Mouse (Mus musculus) C2C12 (cell line): ENCODE data around the gene Palm2. TPM values are rescaled to one million over a fixed set of nuclear protein-coding genes. Genes with fewer than 3 reads are reported as not detected.

Experiments
- H3K27me3 ChIP-seq: one replicate; pipeline ENCODE4 v1.6.1; 2011; ENCODE audit not compliant: control insufficient read depth, insufficient read depth, insufficient read length
- H3K36me3 ChIP-seq: one replicate; pipeline ENCODE4 v1.6.1; 2011; ENCODE audit not compliant: control insufficient read depth, insufficient read depth
- H3K4me3 ChIP-seq: one replicate; pipeline ENCODE4 v1.5.1; 2011; ENCODE audit warnings: mild to moderate bottlenecking, control low read depth; ENCODE audit not compliant: poor library complexity, insufficient read depth, severe bottlenecking
- H3K79me2 ChIP-seq: one replicate; pipeline ENCODE4 v1.6.1; 2011; ENCODE audit not compliant: control insufficient read depth, insufficient read depth
- H3K79me3 ChIP-seq: one replicate; pipeline ENCODE4 v1.6.1; 2011; ENCODE audit warnings: low read depth, control low read depth
- H3ac ChIP-seq: one replicate; pipeline ENCODE3; 2011; ENCODE audit warnings: low read depth; ENCODE audit not compliant: control insufficient read depth, insufficient read length
- CEBPB ChIP-seq: IDR thresholded peaks from one replicate; pipeline ENCODE4 v1.6.1; 2011; ENCODE audit warnings: low read depth, mild to moderate bottlenecking, control low read depth, moderate library complexity
- CTCF ChIP-seq: IDR thresholded peaks from one replicate; pipeline ENCODE4 v1.5.1; 2011; ENCODE audit not compliant: control insufficient read depth, insufficient read depth, insufficient read length
- FOSL1 ChIP-seq: IDR thresholded peaks from one replicate; pipeline ENCODE4 v1.8.0; 2011; ENCODE audit warnings: mild to moderate bottlenecking, low read length; ENCODE audit not compliant: poor library complexity, insufficient read depth, severe bottlenecking
- MAX ChIP-seq: IDR thresholded peaks from one replicate; pipeline ENCODE4 v1.6.1; 2011; ENCODE audit warnings: mild to moderate bottlenecking, control low read depth
- MYOD1 ChIP-seq: IDR thresholded peaks from one replicate; pipeline ENCODE4 v1.6.1; 2011; ENCODE audit warnings: low read depth; ENCODE audit not compliant: control insufficient read depth, insufficient read length
- MYOG ChIP-seq: IDR thresholded peaks from one replicate; pipeline ENCODE4 v1.6.1; 2011; ENCODE audit not compliant: control insufficient read depth, insufficient read length; ENCODE audit errors: extremely low read depth
- USF1 ChIP-seq: IDR thresholded peaks from one replicate; pipeline ENCODE4 v1.6.1; 2011; ENCODE audit warnings: low read depth, mild to moderate bottlenecking, control low read depth, moderate library complexity
- polyA plus RNA-seq: library from polyadenylated mRNA; unstranded; fragments of >200 nt; fragmentation: generic; extraction: Trizol; gene quantifications from one replicate; pipeline ENCODE4 v1.2.1, GENCODE M21; 2012; ENCODE audit warnings: missing spikeins

Gene Palm2
- polyA plus RNA-seq, 1 experiment = 6.7 TPM

- peaks cover 37% of the 10 kb centered on the region for H3K79me2 ChIP-seq
- no peak for TF ChIP-seq FOSL1
- TF ChIP-seq CEBPB = no peak
- TF ChIP-seq MYOD1 = no peak
- no peak overlapping the region for H3K4me3 ChIP-seq
- H3ac ChIP-seq = no peak overlapping the region
- H3K27me3 ChIP-seq = no peaks in the 10 kb centered on the region
- H3K79me3 ChIP-seq = peaks cover 6% of the 10 kb centered on the region
- H3K36me3 ChIP-seq = no peaks in the 10 kb centered on the region
These were observed 203.8 kb downstream of the Palm2 start for GRCm38 (mm10) chr4:57637636-57638386.

GRCm38 (mm10) chr4:57638941-57639340, 204.9 kb downstream of the Palm2 start:
- TF ChIP-seq FOSL1 = no peak
- no peak for TF ChIP-seq CEBPB
- TF ChIP-seq MYOD1 = no peak
- no peak for TF ChIP-seq USF1
- H3K36me3 ChIP-seq = no peaks in the 10 kb centered on the region
- no peaks in the 10 kb centered on the region for H3K27me3 ChIP-seq
- no peak overlapping the region for H3ac ChIP-seq
- H3K4me3 ChIP-seq = no peak overlapping the region
- H3K79me3 ChIP-seq = peaks cover 4% of the 10 kb centered on the region
- peaks cover 27% of the 10 kb centered on the region for H3K79me2 ChIP-seq

GRCm38 (mm10) chr4:57640222-57640621, 206.2 kb downstream of the Palm2 start:
- Histone ChIP-seq H3K79me3 (peaks cover 2% of the 10 kb centered on the region), H3K36me3 (peaks cover 4% of the 10 kb centered on the region), H3ac (no peak overlapping the region), H3K27me3 (no peaks in the 10 kb centered on the region), H3K4me3 (no peak overlapping the region), H3K79me2 (peaks cover 21% of the 10 kb centered on the region)
- TF ChIP-seq MAX = no peak
- no peak for TF ChIP-seq USF1
- no peak for TF ChIP-seq MYOD1
- TF ChIP-seq CTCF = no peak
- no peak for TF ChIP-seq FOSL1
- TF ChIP-seq MYOG = no peak
- no peak for TF ChIP-seq CEBPB

GRCm38 (mm10) chr4:57640971-57641370, 206.9 kb downstream of the Palm2 start:
- H3K27me3 ChIP-seq = no peaks in the 10 kb centered on the region
- H3K79me3 ChIP-seq = no peaks in the 10 kb centered on the region
- peaks cover 14% of the 10 kb centered on the region for H3K79me2 ChIP-seq
- TF ChIP-seq MYOD1 = no peak
- TF ChIP-seq CEBPB = no peak
- TF ChIP-seq MAX = no peak
- TF ChIP-seq USF1 = no peak
- no peak for TF ChIP-seq MYOG
- TF ChIP-seq FOSL1 = no peak
- no peak for TF ChIP-seq CTCF
- H3ac ChIP-seq = no peak overlapping the region
- H3K4me3 ChIP-seq = no peak overlapping the region
- peaks cover 5% of the 10 kb centered on the region for H3K36me3 ChIP-seq

DNA sequence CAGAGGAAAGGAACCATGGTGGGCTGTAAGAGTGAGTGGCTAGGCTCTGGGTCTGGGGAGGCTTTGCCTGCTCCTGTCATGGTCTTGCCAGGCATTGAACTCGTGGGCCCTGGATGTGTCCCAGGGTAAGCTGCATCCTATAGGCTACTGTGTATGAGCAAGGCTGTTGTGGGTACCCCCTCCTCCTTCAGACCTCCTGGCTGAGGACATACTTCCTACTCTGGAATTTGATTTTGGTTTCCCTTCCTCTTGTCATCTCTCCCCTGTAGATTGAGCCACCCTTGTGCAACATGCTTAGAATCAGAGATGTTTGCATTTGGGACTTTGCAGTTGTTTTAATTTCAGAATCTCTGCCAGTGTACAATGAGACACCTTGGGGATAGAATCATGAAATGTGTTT, 216.9 kb downstream of the Palm2 start:
- Histone ChIP-seq H3K79me2 (no peaks in the 10 kb centered on the region), H3K79me3 (no peaks in the 10 kb centered on the region), H3K4me3 (no peak overlapping the region), H3K27me3 (no peaks in the 10 kb centered on the region), H3K36me3 (peaks cover 14% of the 10 kb centered on the region), H3ac (no peak overlapping the region)
- TF ChIP-seq USF1 = no peak
- TF ChIP-seq CEBPB = no peak
- TF ChIP-seq MAX = no peak
- no peak for TF ChIP-seq CTCF
- TF ChIP-seq FOSL1 = no peak
- TF ChIP-seq MYOD1 = no peak
- no peak for TF ChIP-seq MYOG

GRCm38 (mm10) chr4:57651547-57651946, 217.5 kb downstream of the Palm2 start:
- H3K27me3 ChIP-seq = no peaks in the 10 kb centered on the region
- peaks cover 11% of the 10 kb centered on the region for H3K36me3 ChIP-seq
- no peaks in the 10 kb centered on the region for H3K79me2 ChIP-seq
- TF ChIP-seq MAX = no peak
- no peak for TF ChIP-seq CEBPB
- TF ChIP-seq USF1 = no peak
- TF ChIP-seq FOSL1 = no peak
- TF ChIP-seq MYOD1 = peak; percentile 31
- no peak for TF ChIP-seq CTCF
- no peak for TF ChIP-seq MYOG
- no peaks in the 10 kb centered on the region for H3K79me3 ChIP-seq
- H3K4me3 ChIP-seq = no peak overlapping the region
- H3ac ChIP-seq = no peak overlapping the region
